In genomic region chr11:33512854-33513375, GRCm38 (mm10) we compare ENCODE assay signal across 8 mouse cellular contexts. TPM values are rescaled to one million over a fixed set of nuclear protein-coding genes. Genes with fewer than 3 reads are reported as not detected.
A peak's percentile ranks its signal among the peaks of the same experiment; 100 is the strongest.
DNase-seq lines count a peak whose midpoint lies in the region; ATAC-seq and TF ChIP-seq lines count a peak whose summit lies in the region.

No protein-coding gene starts in this region.

- TF ChIP-seq POLR2A in bone marrow, adult 2 months (IDR thresholded peaks at IDR 0.05; ENCODE audit: borderline replicate concordance, control insufficient read depth, low read depth, low read length), result no peak

- peak; percentile 92 for ATAC-seq in hindbrain, embryonic 16.5 days
- no peak for ATAC-seq in monocyte, adult 5-6 weeks (replicated peaks; ENCODE audit: insufficient number of reproducible peaks, low FRiP score, low TSS enrichment, poor library complexity, severe bottlenecking)

- DNase-seq in embryo, embryonic 11 days, result peak; percentile 89
- peak; percentile 67 for DNase-seq in gastrocnemius, postnatal 10 days
- DNase-seq in left cerebral cortex, adult 11 months (ENCODE audit: low spot score), result peak; percentile 47
- DNase-seq in lung, postnatal 14 days, result peak; percentile 50
- DNase-seq in right cerebral cortex, adult 2 months (ENCODE audit: low spot score in 2 of 2), result peak; percentile 55 to 57

- peak overlapping the region; percentile 57 for H3K4me3 ChIP-seq in bone marrow, adult 2 months (replicated peaks; ENCODE audit: control insufficient read depth, low read depth, low read length)
- H3K4me3 ChIP-seq in hindbrain, embryonic 16.5 days (ENCODE audit: low read length), result peak overlapping the region; percentile 99

- no peak overlapping the region; the same call in 1 of the 2 replicates for H3K27ac ChIP-seq in bone marrow, adult 2 months (ENCODE audit: control insufficient read depth, insufficient read depth, low read depth, low read length, poor library complexity)
- H3K27ac ChIP-seq in hindbrain, embryonic 16.5 days (ENCODE audit: low read depth, low read length), result peak overlapping the region; percentile 88

- peak overlapping the region; percentile 76 for H3K4me2 ChIP-seq in hindbrain, embryonic 16.5 days (ENCODE audit: low read length)

- H3K36me3 ChIP-seq in hindbrain, embryonic 16.5 days (ENCODE audit: control insufficient read depth, insufficient read depth, low read length), result no peaks in the 10 kb centered on the region

- TF ChIP-seq CTCF in bone marrow, adult 2 months (IDR thresholded peaks at IDR 0.05; ENCODE audit: control insufficient read depth, insufficient read depth, low read length), result no peak

- peak overlapping the region; percentile 97 for H3K9ac ChIP-seq in hindbrain, embryonic 16.5 days (ENCODE audit: low read depth, low read length)

- H3K4me1 ChIP-seq in bone marrow, adult 2 months (ENCODE audit: control insufficient read depth, insufficient read depth, low read length), result no peaks in the 10 kb centered on the region; the same call in 1 of the 2 replicates
- H3K4me1 ChIP-seq in hindbrain, embryonic 16.5 days (ENCODE audit: control insufficient read depth, insufficient read depth, low read depth, low read length), result peaks cover 3% of the 10 kb centered on the region

- H3K27me3 ChIP-seq in hindbrain, embryonic 16.5 days (replicated peaks; ENCODE audit: control insufficient read depth, insufficient read depth, low read length), result no peaks in the 10 kb centered on the region

- under 1% methylated on average over 42 of the region's 43 CpGs for WGBS in bone marrow, adult 2 months
- WGBS in hindbrain, embryonic 16.5 days, result under 1% methylated on average over 41 of the region's 43 CpGs

- H3K9me3 ChIP-seq in hindbrain, embryonic 16.5 days (ENCODE audit: control insufficient read depth, low read length), result no peaks in the 10 kb centered on the region

RNA-seq across cellular contexts. Expression of gene Ranbp17, which starts 0.6 kb away (rescaled TPM):
- polyA plus RNA-seq in bone marrow, adult 2 months (2011; ENCODE audit: insufficient read depth, insufficient read length, low replicate concordance, missing spikeins), result 0.99 and 3.6 TPM in 2 replicates
- 1 to 10 TPM; 1.9 to 2.8 TPM for total RNA-seq in gastrocnemius, postnatal 10 days (2021)
- polyA plus RNA-seq in hindbrain, embryonic 16.5 days (2015; fragmentation: Nextera tagmentation; extraction: Ambion mirVana), result 5.2 and 5.6 TPM in 2 replicates
- total RNA-seq in monocyte, adult 5-6 weeks (2017), result 0.39 TPM in 1 of 3 replicates, not detected in the others
